Mouse (Mus musculus) T-helper 2 cell (primary cell): ENCODE data around the gene Ick.
"Not testable (repeated sequence)": the region's sequence is repeated elsewhere in the genome, so short reads cannot be mapped to it uniquely, and the experiment has no call there.

ENCODE experiments used
- in situ Hi-C: fragments of 300-600 bp; cut with MboI, MseI; formaldehyde crosslinking; loops from one replicate; pipeline ENCODE4 v1.15.1; 2025; ENCODE audit warnings: high pct_unique_total_duplicates

Gene Ick

DNA sequence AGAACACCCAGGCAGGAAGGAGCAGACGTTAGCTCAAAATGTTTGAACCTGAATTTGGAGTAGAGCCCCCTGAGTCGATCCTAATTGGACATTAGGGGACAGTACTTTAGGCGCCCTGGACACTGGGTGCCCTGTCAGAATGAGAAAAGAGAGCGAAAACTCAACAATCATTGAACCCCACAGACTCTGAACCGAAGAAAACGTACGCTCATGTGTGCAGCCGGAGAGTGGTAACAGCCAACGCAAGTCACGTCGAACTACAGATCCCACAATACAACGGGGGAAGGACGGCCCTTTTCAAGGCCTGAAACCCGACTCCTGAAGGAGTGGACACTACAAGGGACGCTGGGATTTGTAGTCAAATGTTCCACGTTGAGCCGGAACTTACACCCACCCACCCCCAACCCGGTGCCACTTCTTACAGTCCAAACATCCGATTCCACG, at the start of gene Ick, which contains the start of gene Fbxo9:
TSS of gene Ick (plus strand) at position 397 of the 444 bp plus-strand sequence.
TSS of gene Fbxo9 (minus strand) at position 270 of the 444 bp plus-strand sequence.
- in situ Hi-C loops = loop anchor here (5.0 to 10.0 kb wide), 2 partner anchors 63 to 194 kb away; partner anchors contain the start of gene Elovl5

DNA sequence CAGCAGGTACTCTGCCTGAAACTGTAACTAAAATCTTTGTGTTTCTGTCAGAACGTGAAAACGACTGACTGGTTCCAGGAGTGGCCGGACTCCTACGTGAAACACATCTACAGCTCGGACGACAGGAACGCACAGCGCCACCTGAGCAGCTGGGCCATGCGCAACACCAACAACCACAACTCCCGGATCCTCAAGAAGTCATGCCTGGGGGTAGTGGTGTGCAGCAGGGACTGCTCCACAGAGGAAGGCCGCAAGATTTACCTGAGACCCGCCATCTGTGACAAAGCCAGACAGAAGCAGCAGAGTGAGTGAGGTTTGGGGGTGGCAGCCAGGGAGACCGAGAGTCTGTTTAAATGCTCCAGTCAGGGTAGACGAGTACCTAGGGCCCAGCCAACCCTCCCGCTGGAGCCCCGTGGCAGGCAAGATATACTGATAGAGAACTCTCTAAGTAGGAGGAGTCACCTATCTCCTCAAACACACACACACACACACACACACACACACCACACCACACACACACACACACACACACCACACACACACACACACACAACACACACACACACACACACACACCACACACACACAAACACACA, 49.4 kb upstream of the Ick start:
- in situ Hi-C loops = no loop called here

DNA sequence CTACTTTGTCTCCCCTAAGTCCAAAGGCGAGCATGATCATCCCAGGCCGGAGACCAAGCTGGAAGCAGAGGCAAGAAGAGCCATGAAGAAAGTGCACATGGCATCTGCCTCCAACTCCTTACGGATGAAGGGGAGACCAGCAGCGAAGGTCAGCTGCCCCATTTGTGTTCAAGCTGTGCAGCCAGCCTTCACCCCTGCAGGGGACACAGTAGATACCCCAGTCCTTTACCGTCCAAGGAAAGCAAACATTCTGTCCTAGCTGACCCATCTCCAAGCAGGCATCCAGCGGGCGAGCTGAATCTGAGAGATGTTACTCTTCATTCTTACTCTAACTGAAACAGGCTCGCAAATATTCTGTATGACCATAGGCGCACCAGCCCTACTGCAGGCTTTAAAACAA, 46.6 kb upstream of the Ick start:
- in situ Hi-C loops = no loop called here

DNA sequence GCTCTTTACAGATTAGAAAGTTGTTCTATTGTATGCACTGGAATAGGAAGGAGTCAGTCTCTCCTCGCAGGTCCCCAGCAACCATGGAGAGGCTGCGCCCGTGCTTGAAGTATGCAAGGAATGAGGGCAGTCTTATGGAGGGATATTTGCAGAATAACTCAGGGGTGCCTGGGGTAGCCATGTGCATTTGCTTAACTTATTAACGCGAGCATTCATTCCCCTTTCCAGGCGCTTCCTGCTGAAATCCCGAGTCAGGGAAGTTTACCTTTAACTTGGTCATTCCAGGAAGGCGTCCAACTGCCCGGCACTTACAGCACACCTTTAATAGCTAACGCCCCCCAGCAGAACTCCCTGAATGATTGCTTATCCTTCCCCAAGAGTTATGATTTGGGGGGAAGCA, 44.9 kb upstream of the Ick start:
- in situ Hi-C loops = no loop called here

DNA sequence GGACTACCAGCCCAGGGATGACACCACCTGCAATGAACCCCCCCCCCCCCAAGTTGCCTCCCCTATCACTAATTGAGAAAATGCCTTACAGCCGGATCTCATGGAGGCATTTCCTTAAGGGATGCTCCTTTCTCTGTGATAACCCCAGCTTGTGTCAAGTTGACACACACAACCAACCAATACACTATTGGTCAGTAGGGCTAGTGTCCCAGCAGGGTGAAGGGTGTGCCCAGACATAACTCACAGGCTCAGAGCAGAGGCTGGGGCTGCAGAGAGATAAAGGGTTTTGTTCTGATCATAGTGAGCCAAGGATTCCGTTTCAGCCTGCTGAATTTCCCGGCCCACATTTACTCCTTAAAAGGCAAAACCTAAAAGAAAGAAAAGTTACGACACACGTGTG, 38.5 kb upstream of the Ick start:
- in situ Hi-C loops = no loop called here

DNA sequence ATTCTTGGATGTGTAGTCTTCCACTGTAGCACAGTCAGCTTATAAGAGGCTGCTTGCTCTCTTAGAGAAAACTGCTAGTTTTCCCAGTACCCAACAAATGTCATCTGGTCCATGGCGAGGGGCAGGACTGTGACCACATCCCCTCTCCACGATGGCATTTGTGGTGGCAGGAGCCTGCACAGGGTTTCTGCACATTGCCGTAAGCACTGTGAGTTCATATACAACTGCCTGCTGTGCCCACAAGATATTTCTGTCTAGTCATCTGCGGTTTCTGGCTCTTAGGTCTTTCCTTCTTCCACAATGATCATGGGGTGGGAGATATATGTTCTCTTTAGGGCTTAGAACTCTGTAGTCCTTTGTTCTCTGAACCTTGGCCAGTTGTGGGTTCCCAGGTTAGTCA, 37.4 kb upstream of the Ick start:
- in situ Hi-C loops = no loop called here

DNA sequence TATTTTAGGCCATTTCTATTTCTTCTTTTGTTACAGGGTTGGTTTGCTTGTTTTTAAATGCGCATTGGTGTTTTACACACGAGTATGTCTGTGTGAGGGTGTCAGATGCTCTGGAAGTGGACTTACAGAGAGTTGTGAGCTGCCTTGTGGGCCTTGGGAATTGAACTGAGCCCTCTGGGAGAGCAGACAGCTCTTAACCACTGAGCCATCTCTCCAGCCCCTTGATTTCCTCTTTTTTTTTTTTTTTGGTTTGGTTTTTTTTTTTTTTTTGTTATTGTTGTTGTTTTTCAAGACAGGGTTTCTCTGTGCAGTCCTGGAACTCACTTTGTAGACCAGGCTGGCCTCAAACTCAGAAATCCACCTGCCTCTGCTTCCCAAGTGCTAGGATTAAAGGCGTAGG, 35.7 kb upstream of the Ick start:
- in situ Hi-C loops = not testable (repeated sequence)

DNA sequence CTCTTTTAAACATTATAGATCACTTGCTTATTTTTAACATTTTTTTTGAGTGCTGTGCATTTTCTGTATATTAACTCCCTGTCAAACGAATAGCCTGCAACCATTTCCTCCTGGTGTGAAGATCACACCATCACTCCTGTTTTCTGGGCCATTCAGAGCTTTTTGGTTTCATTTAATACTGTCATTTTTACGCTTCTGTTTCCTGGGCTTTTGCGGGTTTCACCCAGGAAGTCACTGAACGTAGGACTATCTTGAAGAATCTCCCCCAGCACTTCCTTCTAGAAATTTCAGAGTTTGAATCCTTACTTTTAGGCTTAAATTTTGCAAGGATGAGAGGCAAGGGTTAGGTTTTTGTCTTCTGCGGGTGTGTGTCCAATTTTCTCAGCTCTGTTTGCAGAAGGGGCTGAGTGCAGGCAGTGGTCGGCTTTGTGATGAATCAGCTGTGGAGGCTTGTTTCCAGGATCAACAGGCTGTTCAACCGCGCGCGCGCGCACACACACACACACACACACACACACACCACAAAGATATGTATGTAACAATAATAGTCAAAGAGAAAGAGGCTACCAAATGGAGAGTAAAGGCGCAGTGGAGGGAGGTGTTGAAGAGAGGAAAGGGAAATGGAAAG, 35.2 kb upstream of the Ick start:
- in situ Hi-C loops = no loop called here

DNA sequence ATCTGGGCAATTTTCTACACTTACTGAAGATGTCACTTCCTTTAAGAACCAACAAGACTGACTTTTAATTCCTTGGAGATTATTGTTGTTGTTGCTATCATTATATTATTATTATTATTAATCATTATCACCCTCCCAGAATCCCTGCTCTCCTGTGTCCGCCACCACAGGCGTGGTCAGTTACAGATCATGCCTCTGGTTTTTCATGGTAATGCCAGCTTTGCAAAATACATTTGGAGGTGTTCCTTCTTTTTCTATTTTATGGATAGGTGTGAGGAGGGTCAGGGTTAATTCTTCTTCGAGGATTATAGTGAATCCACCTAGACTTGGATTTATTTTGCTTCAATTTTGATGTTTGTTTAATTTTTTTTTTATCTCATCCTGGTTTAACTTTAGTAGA, 33.7 kb upstream of the Ick start:
- in situ Hi-C loops = no loop called here

DNA sequence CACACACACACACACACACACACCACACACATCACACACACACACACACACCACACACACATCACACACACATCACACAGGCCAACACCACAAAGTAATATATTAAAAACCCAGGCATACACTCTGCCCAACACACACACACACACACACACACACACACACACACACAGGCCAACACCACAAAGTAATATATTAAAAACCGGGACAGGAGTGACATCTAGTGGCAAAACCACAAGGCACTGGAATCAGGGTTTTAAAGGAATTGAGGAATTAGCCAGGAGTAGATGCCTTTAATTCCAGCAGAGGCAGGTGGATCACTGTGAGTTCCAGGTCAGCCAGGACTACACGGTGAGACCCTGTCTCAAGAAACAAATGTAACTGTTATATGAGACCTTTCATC, 30.8 kb upstream of the Ick start:
- in situ Hi-C loops = no loop called here

DNA sequence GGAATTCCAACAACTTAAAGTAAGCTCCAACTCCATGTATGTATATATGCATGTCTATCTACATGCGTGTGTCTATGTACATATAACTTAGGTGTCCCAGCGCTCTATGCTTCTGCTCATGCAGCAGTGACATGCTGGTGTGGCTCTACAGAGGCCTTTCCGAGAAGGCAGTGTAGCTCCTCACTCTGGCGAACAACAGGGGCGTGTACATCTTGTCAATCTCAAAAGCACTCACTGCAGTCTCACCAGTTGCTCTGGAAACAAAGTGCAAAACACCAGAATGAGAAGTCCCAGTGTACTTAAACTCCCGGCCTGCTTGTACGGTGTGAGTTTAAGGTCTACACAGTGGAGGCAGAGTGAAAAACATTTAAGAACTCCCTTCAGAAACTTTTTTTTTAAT, 27.2 kb upstream of the Ick start:
- in situ Hi-C loops = no loop called here

DNA sequence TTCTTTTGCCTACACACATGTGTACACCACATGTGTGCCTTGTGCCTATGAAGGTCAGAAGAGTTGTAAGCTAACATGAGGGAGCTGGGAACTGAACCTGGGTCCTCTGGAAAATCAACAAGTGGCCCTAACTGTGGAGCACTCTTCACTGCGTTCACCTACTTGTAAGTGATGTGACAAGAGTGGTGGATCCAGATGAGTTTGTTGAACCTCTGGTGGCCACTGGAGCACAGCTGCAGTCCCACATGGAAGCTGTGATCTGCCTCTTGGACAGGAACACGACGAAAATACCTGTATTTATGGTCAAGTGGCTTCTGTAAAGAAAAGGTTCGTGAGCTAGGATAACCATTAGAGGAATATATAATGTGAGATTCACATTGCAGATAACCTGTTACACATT, 24.7 kb upstream of the Ick start:
- in situ Hi-C loops = no loop called here

DNA sequence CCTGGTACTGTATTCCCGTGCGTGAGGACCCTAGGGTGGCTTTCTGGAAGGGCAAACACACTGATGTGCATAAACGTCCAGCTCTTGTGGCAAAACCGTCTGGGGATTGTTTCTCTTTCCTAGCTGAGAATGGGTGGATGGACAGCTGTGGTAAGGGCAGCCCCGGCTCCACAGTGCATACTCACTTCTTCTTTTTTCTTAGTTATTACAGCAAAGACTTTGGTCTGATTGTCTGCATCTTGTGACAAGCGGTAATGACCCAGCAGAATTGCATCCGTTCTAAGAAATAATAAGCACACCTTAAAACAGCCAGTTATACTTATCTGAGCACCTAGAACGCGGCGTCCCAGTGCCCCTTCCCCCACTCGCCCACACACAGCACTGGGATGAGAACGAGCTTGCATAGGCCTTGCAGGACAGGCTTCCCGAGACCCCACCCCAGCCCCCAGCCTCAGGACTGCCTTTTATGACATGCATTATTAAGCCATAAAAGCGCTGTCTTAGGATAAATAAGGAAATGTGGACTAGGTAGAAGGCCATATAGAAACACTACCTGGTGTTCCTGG, 23.2 kb upstream of the Ick start:
- in situ Hi-C loops = no loop called here

DNA sequence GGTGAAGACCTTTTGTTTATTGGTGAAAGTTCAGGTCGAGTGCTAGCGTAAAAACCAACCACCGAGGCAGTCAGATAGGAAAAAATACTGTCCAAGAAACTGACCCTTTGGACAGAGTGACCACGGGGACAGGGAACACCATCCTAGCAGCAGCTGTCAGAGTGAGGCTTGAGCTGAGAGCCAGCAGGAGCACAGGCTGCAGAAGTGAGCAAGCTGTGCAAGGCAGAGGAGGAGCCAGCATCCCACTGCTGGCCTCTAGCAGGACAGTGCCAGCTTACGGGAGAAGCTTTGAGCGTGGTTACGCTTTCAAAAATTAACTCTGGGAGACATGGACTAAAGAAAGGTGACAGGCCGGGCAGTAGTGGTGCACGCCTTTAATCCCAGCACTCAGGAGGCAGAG, 21.2 kb upstream of the Ick start:
- in situ Hi-C loops = no loop called here

DNA sequence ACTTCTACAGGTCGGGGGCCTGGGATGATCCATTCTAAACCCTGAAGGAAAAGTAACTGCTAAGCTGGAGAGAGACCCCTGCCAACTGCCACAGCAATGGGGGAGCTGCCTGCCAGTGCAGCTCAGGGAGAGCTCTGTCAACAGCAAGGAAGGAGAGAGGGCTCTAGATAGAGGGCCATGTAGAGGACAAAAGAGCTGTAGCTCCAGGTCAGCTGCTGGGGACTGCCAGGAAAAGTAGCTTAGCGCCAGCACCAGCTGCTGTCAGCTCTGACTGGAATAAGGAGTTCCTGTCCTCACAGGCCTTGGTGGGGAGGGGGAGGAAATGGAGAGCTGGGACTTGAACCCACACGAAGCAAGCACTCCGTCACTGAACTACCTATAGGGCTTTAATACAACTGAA, 20.5 kb upstream of the Ick start:
- in situ Hi-C loops = no loop called here

DNA sequence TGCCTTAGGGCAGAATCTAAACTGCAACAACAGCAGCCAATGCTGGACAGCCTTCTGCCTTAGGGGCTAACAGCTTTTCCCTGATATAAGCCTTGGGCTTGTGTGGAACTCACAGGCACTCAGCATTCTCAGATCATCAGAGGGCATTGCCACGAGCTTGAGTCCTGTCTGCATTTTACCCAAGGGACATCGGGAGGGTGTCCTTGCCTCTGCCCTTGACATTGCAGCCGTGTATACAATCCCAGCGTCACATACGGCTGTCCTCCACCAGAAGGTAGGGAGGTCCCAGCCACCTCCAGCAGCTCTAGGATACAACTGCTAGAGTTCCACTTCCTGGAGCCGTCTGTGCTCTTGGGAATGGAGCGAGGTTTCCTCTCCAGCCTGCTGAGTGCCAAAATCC, 20.0 kb upstream of the Ick start:
- in situ Hi-C loops = no loop called here

DNA sequence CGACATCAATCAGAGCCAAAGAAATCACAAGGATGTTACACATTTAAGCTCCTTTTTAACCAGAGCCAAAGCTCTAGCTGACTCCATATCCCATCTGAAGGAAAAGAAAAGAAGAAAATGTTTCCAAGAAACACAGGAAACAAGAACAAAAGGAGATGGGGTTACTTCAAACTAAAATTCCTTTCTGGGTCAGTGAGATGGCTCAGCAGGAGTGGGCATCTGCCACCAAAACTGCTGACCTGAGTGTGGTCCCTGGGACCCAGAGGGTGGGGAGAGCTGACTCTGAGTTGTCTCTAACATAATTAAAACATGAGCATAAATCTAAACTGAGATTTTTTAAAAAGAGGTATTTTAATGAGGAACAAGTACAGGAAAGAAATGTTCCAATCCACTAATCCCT, 19.1 kb upstream of the Ick start:
- in situ Hi-C loops = no loop called here

DNA sequence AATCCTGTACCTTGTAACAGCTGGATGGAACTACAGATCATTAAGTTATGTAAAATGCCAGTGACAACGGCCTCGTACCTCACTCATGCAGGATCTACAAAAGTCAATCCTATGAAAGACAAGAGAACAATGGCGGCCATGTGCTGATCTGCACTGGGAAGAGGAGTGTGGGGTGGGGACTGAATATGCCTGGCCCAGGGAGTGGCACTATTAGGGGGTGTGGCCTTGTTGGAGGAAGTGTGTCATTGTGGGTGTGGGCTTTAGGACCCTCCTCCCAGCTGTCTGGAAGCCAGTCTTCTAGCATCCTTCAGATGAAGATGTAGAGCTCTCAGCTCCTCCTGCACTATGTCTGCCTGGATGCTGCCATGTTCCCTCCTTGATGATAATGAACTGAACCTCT, 18.4 kb upstream of the Ick start:
- in situ Hi-C loops = no loop called here

DNA sequence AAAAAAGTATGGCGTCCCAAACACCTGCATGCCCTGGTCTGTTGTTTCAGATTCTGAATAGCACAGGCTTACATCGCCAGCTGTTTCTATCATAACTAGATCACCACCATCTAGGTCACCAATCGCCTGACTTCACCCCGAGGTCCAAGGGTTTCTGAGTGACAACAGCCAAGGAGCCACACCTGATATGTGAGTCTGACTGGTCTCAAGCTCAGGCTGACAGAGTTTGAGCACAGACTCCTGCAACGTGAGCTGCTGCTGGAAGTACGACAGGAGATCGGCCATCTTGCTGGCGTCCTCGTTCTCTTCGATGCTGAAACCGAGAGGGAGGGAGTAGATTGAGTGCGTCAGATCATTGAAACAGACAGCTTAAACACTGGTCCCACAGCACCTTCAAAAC, 13.3 kb upstream of the Ick start:
- in situ Hi-C loops = no loop called here

DNA sequence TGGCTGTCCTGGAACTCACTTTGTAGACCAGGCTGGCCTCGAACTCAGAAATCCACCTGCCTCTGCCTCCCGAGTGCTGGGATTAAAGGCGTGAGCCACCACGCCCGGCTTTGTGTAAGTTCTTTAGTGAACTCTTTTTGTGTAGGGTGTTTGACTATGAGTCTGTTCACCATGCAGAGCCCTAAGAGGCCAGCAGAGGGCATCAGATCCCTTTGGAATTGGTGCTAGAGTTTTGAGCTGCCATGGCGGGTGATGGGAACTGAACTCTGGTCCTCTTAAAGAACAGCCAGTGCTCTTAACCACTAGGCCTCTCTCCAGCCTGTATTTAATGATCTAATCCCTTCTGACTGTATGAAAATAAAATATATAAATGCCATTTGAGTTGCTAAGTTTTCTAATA, 12.6 kb upstream of the Ick start:
- in situ Hi-C loops = no loop called here

DNA sequence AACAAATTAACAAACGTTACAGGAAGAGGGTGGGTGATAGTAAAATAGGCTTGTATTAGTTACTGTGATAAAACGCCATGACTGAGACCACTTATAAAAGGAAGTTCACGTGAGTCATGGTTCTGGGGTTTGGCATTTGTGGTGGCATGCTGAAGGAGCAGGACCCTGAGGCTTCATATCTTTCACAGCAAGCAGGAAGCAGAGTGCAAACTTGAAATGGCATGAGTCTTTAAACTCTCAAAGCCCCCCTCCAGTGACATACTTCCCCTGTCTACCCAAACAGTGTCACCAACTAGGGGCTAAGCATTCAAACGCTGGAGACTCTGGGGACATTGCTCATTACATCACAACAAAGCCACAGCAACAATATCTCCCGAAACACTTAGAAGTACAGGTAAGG, 8.0 kb upstream of the Ick start:
- in situ Hi-C loops = loop anchor here (10.0 kb wide), 1 partner anchor 186 kb away; the partner anchor contains the start of gene Elovl5

DNA sequence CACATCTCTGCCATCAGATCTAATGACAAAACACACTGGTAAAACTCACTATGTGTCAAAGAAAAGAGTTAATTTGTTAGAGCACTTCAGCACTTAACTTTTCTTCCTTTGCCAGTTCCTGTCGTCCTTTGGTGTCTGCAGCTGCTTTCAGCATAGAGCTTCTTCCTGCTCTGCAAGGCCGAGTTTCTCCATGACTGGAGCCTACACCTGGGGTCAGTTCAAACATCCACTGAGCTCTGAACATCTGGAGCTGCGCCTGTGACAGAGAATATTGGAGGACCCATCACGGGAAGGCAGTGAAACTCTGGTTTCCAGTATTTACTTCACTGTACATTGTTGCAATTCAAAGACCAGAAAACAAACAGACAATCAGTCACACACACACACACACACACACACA, 7.6 kb upstream of the Ick start:
- in situ Hi-C loops = loop anchor here (10.0 kb wide), 1 partner anchor 187 kb away; the partner anchor contains the start of gene Elovl5

DNA sequence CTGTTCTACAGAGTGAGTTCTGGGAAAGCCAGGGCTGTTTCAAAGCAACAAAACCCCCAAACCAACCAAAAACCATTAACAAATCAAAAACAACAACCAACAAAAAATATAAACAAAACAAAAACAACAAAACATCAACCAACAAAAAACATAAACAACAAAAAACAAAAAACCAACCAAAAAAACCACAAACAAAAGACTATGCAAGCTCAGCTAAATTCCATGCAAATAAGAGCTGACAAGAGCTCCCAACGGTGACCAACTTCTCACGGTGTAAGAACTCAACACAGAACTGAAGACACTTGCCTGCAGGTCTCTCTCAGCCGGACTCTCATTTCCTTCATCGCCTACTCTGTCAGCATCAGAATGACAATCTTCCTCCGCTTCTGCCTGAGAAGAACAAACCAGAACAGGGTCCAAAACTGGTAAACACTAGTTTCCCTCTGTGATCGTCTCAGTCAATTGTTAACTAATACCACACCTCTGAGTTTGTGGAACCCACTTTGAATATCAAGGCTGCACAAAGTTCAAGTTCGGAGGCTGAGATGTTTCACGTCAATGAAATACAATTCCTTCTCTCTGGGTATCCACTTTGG, 4.9 kb upstream of the Ick start:
- in situ Hi-C loops = loop anchor here (10.0 kb wide), 1 partner anchor 189 kb away; the partner anchor contains the start of gene Elovl5
